Mouse (Mus musculus) E14TG2a.4 (cell line): Measurements from ENCODE around the gene Angptl8.

Experiments
- CTCF ChIP-seq: conservative IDR thresholded peaks from 2 replicates; pipeline ENCODE4 v1.5.1; 2014; ENCODE audit warnings: low read length
- NANOG ChIP-seq: IDR thresholded peaks from 2 replicates; pipeline ENCODE4 v1.6.1; 2014; ENCODE audit warnings: borderline replicate concordance, low read length, mixed read lengths
- POU5F1 ChIP-seq: IDR thresholded peaks from 2 replicates; pipeline ENCODE4 v1.6.1; 2014; ENCODE audit warnings: low read length, borderline replicate concordance

DNA sequence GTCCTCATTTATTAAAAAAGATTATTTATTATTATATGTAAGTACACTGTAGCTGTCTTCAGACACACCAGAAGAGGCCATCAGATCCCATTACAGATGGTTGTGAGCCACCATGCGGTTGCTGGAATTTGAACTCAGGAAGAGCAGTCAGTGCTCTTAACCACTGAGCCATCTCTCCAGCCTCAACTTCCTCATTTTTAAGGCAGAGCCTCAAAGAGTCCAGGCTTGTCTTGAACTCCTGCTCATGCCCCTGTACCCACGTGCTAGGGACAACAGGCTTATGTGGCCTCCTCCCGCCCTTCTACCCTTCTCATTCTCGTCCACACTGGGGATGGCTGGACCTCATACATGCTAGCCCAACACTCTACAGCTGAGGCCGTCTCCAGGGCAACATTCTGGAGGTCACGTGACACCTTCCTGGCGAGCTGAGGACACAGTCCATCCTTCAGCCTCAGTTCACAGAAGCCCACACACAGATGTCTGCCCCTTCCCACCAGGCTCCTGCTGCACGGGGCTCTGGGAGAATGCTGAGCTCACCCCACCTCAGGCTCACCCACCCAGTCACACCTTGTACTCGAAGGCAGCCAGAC lies 18.5 kb upstream of the Angptl8 start:
- TF ChIP-seq NANOG (no peak), CTCF (no peak), POU5F1 (no peak)
